29 mouse cellular contexts compared by ENCODE assay signal in genomic region chr7:135534548-135535189, GRCm38 (mm10). TPM values are rescaled to one million over a fixed set of nuclear protein-coding genes. Genes with fewer than 3 reads are reported as not detected.
DNase-seq lines count a peak whose midpoint lies in the region; ATAC-seq and TF ChIP-seq lines count a peak whose summit lies in the region.
"Had no signal": no experiment of that assay in that cellular context is flagged by ENCODE, and none has a peak within 500 bp of the region (broad histone marks: within the 10 kb centered on the region; RNA-seq: fewer than 3 reads in every experiment).

No protein-coding gene starts in this region.

- no peak overlapping the region for H3K4me3 ChIP-seq in intestine, embryonic 15.5 days (replicated peaks)
- H3K4me3 ChIP-seq in small intestine, adult 2 months (ENCODE audit: low read depth, low read length) = peak overlapping the region; percentile 25; the same call in 1 of the 2 replicates
- no peak overlapping the region for H3K4me3 ChIP-seq in hindbrain, embryonic 13.5 days
- H3K4me3 ChIP-seq: liver, embryonic 15.5 days; lung, embryonic 15.5 days; myocyte; neural tube, embryonic 13.5 days had no signal

- 29% methylated on average over 2 of the region's 2 CpGs for WGBS in intestine, embryonic 15.5 days
- WGBS in small intestine, adult 2 months = 18% methylated on average over 2 of the region's 2 CpGs
- 69% methylated on average over 2 of the region's 2 CpGs for WGBS in hindbrain, embryonic 13.5 days

- H3K36me3 ChIP-seq in intestine, embryonic 15.5 days = no peaks in the 10 kb centered on the region
- H3K36me3 ChIP-seq in small intestine, adult 2 months (ENCODE audit: control insufficient read depth, insufficient read depth, low read length) = no peaks in the 10 kb centered on the region
- no peaks in the 10 kb centered on the region for H3K36me3 ChIP-seq in hindbrain, embryonic 13.5 days
- H3K36me3 ChIP-seq: liver, embryonic 15.5 days; lung, embryonic 15.5 days; neural tube, embryonic 13.5 days had no signal

- peak; percentile 35 for DNase-seq in layer of hippocampus, adult 9-10 months (ENCODE audit: low spot score)
- DNase-seq in layer of hippocampus, postnatal 36 days = no peak
- DNase-seq in brain, adult 2 months (ENCODE audit: low read depth, low spot score) = peak; percentile 50
- no peak for DNase-seq in spleen, postnatal 14 days (ENCODE audit: low spot score in 2 of 2)
- DNase-seq: adrenal gland, postnatal 10 days; cerebellum, adult 9-10 months; gastrocnemius, postnatal 25 days; heart, adult 18-20 months; kidney, postnatal 4 days; left cerebral cortex, postnatal 4 days; liver; lung, postnatal 36 days had no signal

- ATAC-seq in intestine, embryonic 15.5 days = peak; percentile 81
- ATAC-seq in hindbrain, embryonic 13.5 days (ENCODE audit: low FRiP score) = no peak
- ATAC-seq in frontal cortex, adult (ENCODE audit: low TSS enrichment) = no peak
- ATAC-seq: forebrain, embryonic 16.5 days; inflammation-experienced regulatory T-cells, adult 6 months; midbrain, embryonic 16.5 days had no signal

- H3K27ac ChIP-seq in intestine, embryonic 15.5 days = peak overlapping the region; percentile 48
- H3K27ac ChIP-seq in small intestine, adult 2 months (ENCODE audit: insufficient read depth, low read depth, low read length) = peak overlapping the region; percentile 87
- H3K27ac ChIP-seq in hindbrain, embryonic 13.5 days = no peak overlapping the region
- H3K27ac ChIP-seq: hindbrain, embryonic 14.5 days; liver, embryonic 15.5 days; lung, embryonic 15.5 days; neural tube, embryonic 13.5 days had no signal

- H3K9me3 ChIP-seq in intestine, embryonic 15.5 days = no peaks in the 10 kb centered on the region
- H3K9me3 ChIP-seq in hindbrain, embryonic 13.5 days = no peaks in the 10 kb centered on the region
- H3K9me3 ChIP-seq: liver, embryonic 15.5 days; lung, embryonic 15.5 days; neural tube, embryonic 13.5 days had no signal

- TF ChIP-seq CTCF in small intestine, adult 2 months (IDR thresholded peaks at IDR 0.05; ENCODE audit: extremely low read depth, insufficient read length, insufficient replicate concordance, low read depth, low read length) = no peak

- H3K4me2 ChIP-seq in intestine, embryonic 15.5 days (replicated peaks) = no peak overlapping the region
- H3K4me2 ChIP-seq in hindbrain, embryonic 13.5 days = no peak overlapping the region
- H3K4me2 ChIP-seq: hindbrain, embryonic 14.5 days; liver, embryonic 15.5 days; lung, embryonic 15.5 days; neural tube, embryonic 13.5 days had no signal

- H3K4me1 ChIP-seq in intestine, embryonic 15.5 days (replicated peaks) = peaks cover 12% of the 10 kb centered on the region
- H3K4me1 ChIP-seq in small intestine, adult 2 months (ENCODE audit: control insufficient read depth, insufficient read depth, insufficient read length, low read length) = peaks cover 30% of the 10 kb centered on the region
- peaks cover 13% of the 10 kb centered on the region for H3K4me1 ChIP-seq in hindbrain, embryonic 13.5 days (replicated peaks)

- H3K27me3 ChIP-seq in intestine, embryonic 15.5 days (replicated peaks) = no peaks in the 10 kb centered on the region
- no peaks in the 10 kb centered on the region for H3K27me3 ChIP-seq in small intestine, adult 2 months (ENCODE audit: control insufficient read depth, insufficient read depth, low read length)
- H3K27me3 ChIP-seq in hindbrain, embryonic 13.5 days = peaks cover 17% of the 10 kb centered on the region

- H3K9ac ChIP-seq in intestine, embryonic 15.5 days = no peak overlapping the region
- no peak overlapping the region for H3K9ac ChIP-seq in hindbrain, embryonic 13.5 days
- H3K9ac ChIP-seq: hindbrain, embryonic 14.5 days; liver, embryonic 15.5 days; lung, embryonic 15.5 days; neural tube, embryonic 13.5 days had no signal

- TF ChIP-seq POLR2A in small intestine, adult 2 months (IDR thresholded peaks at IDR 0.05; ENCODE audit: low read depth, low read length) = peak; percentile 50; the same call in 1 of the 2 replicates

RNA-seq across cellular contexts. Expression of gene Ptpre, which starts 2.6 kb away (rescaled TPM):
- 10 to 100 TPM; 47.0 to 53.8 TPM for total RNA-seq in layer of hippocampus, postnatal 36 days (2021)
- 2.4 and 2.6 TPM in 2 replicates for polyA plus RNA-seq in intestine, embryonic 15.5 days (2015; fragmentation: Nextera tagmentation; extraction: Ambion mirVana)
- 4.3 and 17.0 TPM in 2 replicates for polyA plus RNA-seq in small intestine, adult 2 months (2012; rRNA removed)
- 4.1 and 4.4 TPM in 2 replicates for polyA plus RNA-seq in hindbrain, embryonic 13.5 days (2015; fragmentation: Nextera tagmentation; extraction: Ambion mirVana)

RNA-seq across cellular contexts. Expression of gene Clrn3, which starts 6.2 kb away (rescaled TPM):
- not detected for total RNA-seq in layer of hippocampus, postnatal 36 days (2021)
- polyA plus RNA-seq in intestine, embryonic 15.5 days (2015; fragmentation: Nextera tagmentation; extraction: Ambion mirVana) = 28.1 and 30.2 TPM in 2 replicates
- 13.8 and 41.7 TPM in 2 replicates for polyA plus RNA-seq in small intestine, adult 2 months (2012; rRNA removed)
- 0.05 TPM in 1 of 2 replicates, not detected in the other for polyA plus RNA-seq in hindbrain, embryonic 13.5 days (2015; fragmentation: Nextera tagmentation; extraction: Ambion mirVana)
- total RNA-seq: adrenal gland, postnatal 10 days; gastrocnemius, postnatal 25 days; heart, adult 18-20 months; heart, postnatal 25 days; left cerebral cortex, adult 8-10 months; left cerebral cortex, postnatal 4 days had no signal
- polyA plus RNA-seq: C2C12; embryonic facial prominence, embryonic 14.5 days; forebrain, embryonic 16.5 days; heart, embryonic 14.5 days; hindbrain, embryonic 14.5 days; inflammation-experienced regulatory T-cells, adult 6 months; midbrain, embryonic 16.5 days; myocyte; neural tube, embryonic 13.5 days had no signal

Comparison
In these comparisons a context has a peak if more than half of its experiments do, and no peak if none do; other contexts are left out.
1. DNase-seq: peak in layer of hippocampus, adult 9-10 months (single experiment) and brain, adult 2 months (single experiment); none in layer of hippocampus, postnatal 36 days (0 of 2) and spleen, postnatal 14 days (0 of 2).
2. RNA of gene Clrn3, which starts 6.2 kb away (polyA plus RNA-seq): 13.8 to 41.7 TPM in small intestine, adult 2 months and 28.1 to 30.2 TPM in intestine, embryonic 15.5 days; 0.05 TPM in hindbrain, embryonic 13.5 days; every median in the first group is over 10 times any median in the second.